Mouse (Mus musculus): ENCODE data around the gene Pam16.
A peak's percentile ranks its signal among the peaks of the same experiment; 100 is the strongest.
"Not testable (repeated sequence)": the region's sequence is repeated elsewhere in the genome, so short reads cannot be mapped to it uniquely, and the experiment has no call there.

Pam16 gene

DNA sequence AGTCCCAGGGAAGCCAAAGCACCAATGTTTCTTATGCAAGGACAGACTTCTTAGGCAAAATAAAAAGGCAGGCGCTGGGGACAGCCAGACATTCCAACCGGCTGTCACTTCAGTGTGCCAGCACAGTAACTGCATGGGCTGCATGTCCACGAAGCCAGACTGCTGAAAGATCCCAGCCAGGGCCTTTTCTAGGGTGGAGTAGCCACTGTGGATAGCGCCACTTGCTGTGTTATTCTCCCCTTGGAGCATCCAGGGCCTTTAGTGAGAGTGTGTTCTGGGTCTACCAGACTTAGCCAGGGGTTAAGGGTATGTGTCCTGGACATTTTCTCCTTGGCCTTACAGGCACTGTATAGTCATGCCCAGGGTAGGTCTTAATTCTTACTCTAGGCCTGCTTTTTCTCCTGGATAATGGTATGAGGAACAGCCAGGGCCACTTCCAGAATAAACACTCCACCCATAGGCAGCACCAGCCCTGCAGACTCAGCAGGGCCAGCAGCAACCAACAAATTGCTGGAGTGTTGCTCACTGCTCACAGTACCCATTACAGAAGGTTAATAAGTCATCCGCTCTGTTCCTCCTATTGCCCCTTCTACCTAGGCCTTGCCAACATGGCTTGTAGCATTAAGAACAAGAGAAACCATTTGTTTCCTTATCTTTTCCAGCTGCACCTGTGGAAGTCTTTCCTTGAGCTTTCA lies 37.1 kb downstream of the Pam16 start:
- no peak for DNase-seq

DNA sequence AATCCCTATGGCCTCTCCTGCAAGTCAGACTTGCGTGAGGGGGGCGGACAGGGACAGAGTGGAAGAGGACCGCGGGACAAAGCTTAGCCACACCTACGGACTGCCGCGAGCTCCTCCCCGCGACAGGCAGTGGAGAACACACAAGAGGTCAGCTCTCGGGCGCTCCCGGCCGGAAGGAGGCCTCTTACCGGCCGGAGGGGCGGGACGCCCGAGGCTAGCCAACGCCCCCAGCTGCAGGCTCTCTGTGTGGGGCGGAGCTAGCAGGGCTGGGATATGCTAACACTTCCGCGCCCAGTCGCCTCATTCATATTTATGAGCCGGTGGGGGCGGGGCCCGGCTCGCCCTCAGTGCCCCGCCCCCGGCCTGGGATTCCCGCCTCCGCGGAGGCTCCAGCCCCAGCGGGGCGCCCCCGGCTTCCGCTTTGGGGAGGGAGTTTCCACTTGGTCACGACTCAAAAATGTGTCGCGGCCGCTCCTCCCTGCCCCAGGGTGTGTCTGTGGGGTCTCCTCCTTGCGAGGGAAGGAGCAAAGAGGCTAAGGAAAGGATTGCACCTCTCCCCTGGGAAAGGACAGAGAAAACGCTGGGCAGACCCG lies 38.2 kb downstream of the Pam16 start:
- DNase-seq = peak; percentile 84

DNA sequence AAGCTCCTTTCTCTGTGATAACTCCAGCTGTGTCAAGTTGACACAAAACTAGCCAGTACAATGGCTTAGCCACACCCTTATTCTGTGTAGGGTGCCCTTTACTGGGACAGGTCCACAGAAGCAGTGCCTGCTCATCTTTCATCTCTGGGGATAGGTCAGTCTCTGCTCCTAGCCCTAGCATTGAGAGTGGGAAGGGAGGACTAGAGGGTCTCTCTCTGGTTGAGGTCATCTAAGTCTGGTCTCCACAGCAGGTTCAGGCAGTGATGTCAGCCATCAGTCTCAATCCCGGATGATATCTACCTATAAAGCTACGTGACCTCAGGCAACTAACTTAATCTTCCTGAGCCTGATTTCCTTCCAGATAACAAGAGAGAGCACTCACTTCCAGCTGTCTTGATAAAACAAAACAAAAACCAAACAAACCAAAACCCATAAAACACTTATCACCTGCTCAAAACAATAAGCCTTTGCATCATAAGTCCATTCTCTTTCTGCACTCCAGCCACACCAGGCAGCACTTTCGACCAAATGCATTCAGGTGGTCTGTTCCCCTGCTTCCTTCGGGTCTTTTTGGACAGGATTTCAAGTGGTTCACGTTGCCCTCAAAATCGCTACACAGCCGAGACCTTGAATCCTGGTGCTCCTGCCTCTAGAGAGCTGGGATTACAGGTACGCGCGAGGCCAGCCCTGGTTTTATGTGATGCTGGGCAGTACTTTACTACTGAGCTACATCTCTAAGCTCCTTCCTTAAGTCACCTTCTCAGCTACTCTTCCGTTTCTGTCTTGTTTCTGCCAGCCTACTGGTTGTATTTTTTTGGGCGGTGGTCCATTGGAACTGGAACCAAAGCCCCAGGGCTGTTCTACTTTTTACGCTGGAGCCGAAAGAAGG lies 38.9 kb downstream of the Pam16 start:
- no peak for DNase-seq

DNA sequence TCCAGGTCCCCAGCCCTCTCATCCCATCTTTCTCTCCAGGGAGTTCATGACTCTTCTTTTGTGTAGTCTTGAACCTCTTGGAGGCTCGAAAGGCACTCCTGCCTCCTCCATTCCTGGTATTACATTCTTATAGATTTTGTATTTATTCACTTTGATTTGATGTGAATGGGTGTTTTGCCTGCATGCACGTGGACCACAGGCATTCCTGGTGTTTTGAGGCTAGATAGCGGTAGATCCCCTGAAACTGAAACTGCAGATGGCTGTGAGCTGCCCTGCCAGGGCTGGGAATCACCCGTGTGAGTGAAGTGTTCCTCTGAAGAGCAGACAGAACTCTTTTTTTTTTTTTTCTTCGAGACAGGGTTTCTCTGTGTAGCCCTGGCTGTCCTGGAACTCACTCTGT lies 40.4 kb downstream of the Pam16 start:
- DNase-seq = no peak

DNA sequence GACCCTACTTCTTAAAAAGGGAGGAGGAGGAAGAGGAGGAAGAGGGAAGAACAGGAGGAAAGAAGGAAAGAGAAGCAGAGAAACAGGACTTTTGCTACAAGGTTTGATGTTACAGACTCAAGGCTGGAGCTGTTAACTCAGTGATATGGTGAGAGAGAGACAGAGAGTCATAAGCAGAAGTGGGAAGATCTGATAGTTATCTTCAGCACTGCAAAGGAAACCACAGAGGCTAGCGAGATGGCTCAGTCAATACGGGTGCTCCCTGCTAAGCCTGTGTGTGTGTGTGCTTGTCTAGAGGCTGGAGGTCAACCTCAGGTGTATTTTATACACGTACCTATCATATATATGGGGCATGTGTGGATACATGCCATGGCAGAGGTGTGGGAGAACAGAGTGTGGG lies 41.0 kb downstream of the Pam16 start:
- DNase-seq = no peak

DNA sequence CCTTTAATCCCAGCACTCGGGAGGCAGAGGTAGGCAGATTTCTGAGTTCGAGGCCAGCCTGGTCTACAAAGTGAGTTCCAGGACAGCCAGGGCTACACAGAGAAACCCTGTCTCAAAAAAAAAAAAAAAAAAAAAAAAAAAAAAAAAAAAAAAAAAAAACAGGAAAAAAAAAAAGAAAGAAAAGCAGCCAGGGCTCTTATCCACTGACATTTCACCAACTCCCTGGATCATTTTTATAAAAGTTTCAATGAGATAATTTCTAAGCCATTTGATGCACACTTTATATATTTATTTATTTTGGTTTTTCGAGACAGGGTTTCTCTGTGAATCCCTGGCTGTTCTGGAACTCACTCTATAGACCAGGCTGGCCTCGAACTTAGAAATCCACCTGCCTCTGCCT lies 43.6 kb downstream of the Pam16 start:
- not testable (repeated sequence) for DNase-seq

DNA sequence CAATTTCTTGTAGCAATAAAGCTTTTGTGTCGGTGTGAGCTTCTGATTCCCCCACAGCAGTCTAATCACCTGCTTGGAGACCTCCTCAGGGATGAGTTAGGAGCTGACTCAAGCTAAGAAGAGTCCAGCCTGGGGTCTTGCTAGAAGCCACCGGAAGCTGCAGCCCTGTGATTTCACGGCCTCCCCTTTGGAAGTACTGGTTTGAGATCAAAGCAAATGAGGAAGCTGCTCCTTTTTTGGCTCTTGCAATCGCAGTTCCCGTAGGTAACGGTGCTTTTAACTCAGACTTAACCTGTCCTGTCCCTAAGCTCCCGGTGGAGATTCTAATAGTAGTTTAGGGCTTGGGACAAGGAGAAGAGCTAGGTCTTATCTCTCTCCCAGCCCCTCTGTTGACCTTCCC lies 46.2 kb downstream of the Pam16 start:
- DNase-seq = no peak

DNA sequence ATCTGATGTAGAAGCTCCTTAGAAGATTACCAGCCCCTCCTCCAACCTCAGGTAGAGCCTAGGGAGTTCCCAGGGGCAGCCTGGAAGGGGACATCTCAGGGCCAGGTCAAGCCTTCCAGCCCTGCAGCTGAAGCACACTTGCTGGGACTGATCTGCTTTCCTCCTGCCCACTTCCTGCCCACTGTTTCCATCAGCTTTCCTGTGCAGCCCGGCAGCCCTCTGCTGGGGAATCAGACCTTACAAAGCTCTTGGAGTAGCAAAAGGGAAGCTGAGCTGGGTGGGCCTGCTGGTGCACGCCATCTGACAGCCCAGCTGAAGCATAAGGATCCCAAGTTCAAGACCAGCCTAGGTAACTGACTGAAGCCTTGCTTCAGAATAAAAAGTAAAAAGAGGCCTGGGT lies 47.9 kb downstream of the Pam16 start:
- DNase-seq = no peak

DNA sequence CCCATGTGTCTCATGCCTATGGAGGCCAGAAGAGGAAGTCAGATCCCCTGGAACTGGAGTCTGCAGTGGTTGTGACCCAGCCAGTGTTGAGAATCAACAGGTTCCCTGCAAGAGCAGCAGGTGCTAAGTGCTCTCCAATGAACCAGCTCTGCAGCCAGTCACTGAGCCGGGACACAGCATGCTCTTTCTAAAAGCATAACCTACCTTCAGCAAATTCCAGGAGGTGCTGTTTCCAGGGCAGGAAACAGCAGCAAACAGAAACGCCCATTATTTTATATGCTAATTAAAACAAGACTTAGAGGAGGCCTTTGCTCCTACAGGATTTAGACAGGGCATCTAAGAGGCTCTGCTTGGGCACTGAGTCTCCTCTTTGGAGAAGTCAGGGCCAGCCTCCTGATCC lies 48.8 kb downstream of the Pam16 start:
- no peak for DNase-seq

DNA sequence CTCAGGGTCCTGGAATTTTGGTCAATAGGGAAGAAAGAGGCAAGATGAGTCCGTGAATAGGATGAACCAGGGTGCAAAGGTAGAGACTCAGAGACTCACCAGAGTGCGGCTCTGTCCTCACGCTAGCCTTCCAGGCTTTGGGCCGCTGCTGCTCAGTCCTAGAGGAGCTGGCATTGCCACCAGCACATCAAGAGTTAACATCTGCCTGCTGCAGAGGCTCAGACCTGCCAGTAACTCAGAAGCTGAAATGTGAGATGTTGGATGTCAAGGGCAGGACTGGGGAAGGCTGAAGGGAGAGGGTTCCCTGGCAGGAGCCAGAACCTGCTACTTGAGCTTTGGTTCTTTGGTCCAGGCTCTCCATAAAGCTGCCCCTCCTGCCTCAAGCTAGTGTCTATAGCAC lies 54.1 kb downstream of the Pam16 start:
- no peak for DNase-seq

DNA sequence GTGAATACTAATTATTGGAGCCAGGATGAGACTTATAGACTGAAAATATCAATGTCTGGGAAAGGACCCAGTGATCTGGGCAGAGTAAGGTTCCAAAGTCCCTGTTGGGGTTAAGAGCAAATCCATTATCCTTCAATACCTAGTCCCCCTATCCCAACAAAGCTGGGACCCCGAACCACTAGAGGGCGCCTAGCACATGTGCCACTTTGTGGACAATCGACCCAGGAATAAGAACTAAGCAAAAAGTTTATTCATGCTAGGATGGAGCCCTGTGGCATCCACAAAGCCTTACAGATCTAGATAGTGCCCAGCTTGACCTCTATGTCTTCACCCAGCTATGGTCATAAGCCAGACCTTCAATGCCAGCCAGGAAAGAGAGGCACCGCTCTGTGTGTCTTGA lies 56.9 kb downstream of the Pam16 start:
- DNase-seq = peak; percentile 85

Measured in right cerebral cortex, postnatal 4 days (tissue).